Mouse (Mus musculus): ENCODE measurements at regions not wholly inside any gene's neighbourhood (a gene's known extent, or its start where the extent isn't known, plus 50 kb on each side); places are given as distances from the start of the nearest gene placed in this dataset.
A peak's percentile ranks its signal among the peaks of the same experiment; 100 is the strongest.

GRCm38 (mm10) chr2:159088196-159088595 is 293.6 kb downstream of the Dhx35 start:
- DNase-seq (ENCODE audit: extremely low spot score in 1 of 2, low spot score in 1 of 2): no peak

GRCm38 (mm10) chr2:159096667-159097066 is 302.1 kb downstream of the Dhx35 start:
- no peak for DNase-seq (ENCODE audit: extremely low spot score in 1 of 2, low spot score in 1 of 2)

GRCm38 (mm10) chr2:159134042-159134441 is 339.4 kb downstream of the Dhx35 start:
- DNase-seq (ENCODE audit: extremely low spot score in 1 of 2, low spot score in 1 of 2): no peak

- no peak for DNase-seq (ENCODE audit: extremely low spot score in 1 of 2, low spot score in 1 of 2)
Measured at GRCm38 (mm10) chr2:159138603-159139002, 344.0 kb downstream of the Dhx35 start.

- DNase-seq (ENCODE audit: extremely low spot score in 1 of 2, low spot score in 1 of 2): no peak
Measured at GRCm38 (mm10) chr2:159145980-159146379, 351.4 kb downstream of the Dhx35 start.

- peak; percentile 31 to 71 for DNase-seq (ENCODE audit: extremely low spot score in 1 of 2, low spot score in 1 of 2)
Measured at GRCm38 (mm10) chr2:159163985-159164384, 369.4 kb downstream of the Dhx35 start.

GRCm38 (mm10) chr2:159168553-159169064 is 374.0 kb downstream of the Dhx35 start:
- no peak for DNase-seq (ENCODE audit: extremely low spot score in 1 of 2, low spot score in 1 of 2)

- DNase-seq (ENCODE audit: extremely low spot score in 1 of 2, low spot score in 1 of 2): no peak
Measured at GRCm38 (mm10) chr2:159196156-159196555, 401.5 kb downstream of the Dhx35 start.

- DNase-seq (ENCODE audit: extremely low spot score in 1 of 2, low spot score in 1 of 2): no peak
Measured at GRCm38 (mm10) chr2:159232266-159232665, 437.7 kb downstream of the Dhx35 start.

GRCm38 (mm10) chr2:159235000-159235399 is 440.4 kb downstream of the Dhx35 start:
- DNase-seq (ENCODE audit: extremely low spot score in 1 of 2, low spot score in 1 of 2): no peak

- no peak for DNase-seq (ENCODE audit: extremely low spot score in 1 of 2, low spot score in 1 of 2)
Measured at GRCm38 (mm10) chr2:159250065-159250464, 455.5 kb downstream of the Dhx35 start.

GRCm38 (mm10) chr2:159250993-159251665 is 456.5 kb downstream of the Dhx35 start:
- no peak for DNase-seq (ENCODE audit: extremely low spot score in 1 of 2, low spot score in 1 of 2)

GRCm38 (mm10) chr2:159270221-159271080 is 475.8 kb downstream of the Dhx35 start:
- no peak for DNase-seq (ENCODE audit: extremely low spot score in 1 of 2, low spot score in 1 of 2)

GRCm38 (mm10) chr2:159278896-159279295 is 484.3 kb downstream of the Dhx35 start:
- DNase-seq (ENCODE audit: extremely low spot score in 1 of 2, low spot score in 1 of 2): no peak

- DNase-seq (ENCODE audit: extremely low spot score in 1 of 2, low spot score in 1 of 2): no peak
Measured at GRCm38 (mm10) chr2:159281558-159282320, 487.1 kb downstream of the Dhx35 start.

- DNase-seq (ENCODE audit: extremely low spot score in 1 of 2, low spot score in 1 of 2): peak in 1 of 2 experiments; percentile 6
Measured at GRCm38 (mm10) chr2:159284100-159284499, 489.5 kb downstream of the Dhx35 start.

- DNase-seq (ENCODE audit: extremely low spot score in 1 of 2, low spot score in 1 of 2): no peak
Measured at GRCm38 (mm10) chr2:159284525-159285189, 490.1 kb downstream of the Dhx35 start.

GRCm38 (mm10) chr2:159287996-159288563 is 493.5 kb downstream of the Dhx35 start:
- no peak for DNase-seq (ENCODE audit: extremely low spot score in 1 of 2, low spot score in 1 of 2)

- no peak for DNase-seq (ENCODE audit: extremely low spot score in 1 of 2, low spot score in 1 of 2)
Measured at GRCm38 (mm10) chr2:159290081-159290480, 495.5 kb downstream of the Dhx35 start.

- DNase-seq (ENCODE audit: extremely low spot score in 1 of 2, low spot score in 1 of 2): no peak
Measured at GRCm38 (mm10) chr2:159307001-159307400, 512.4 kb downstream of the Dhx35 start.
